Mouse (Mus musculus) MEL (cell line): ENCODE results near the gene Timm29.
"Not testable (repeated sequence)": the region's sequence is repeated elsewhere in the genome, so short reads cannot be mapped to it uniquely, and the experiment has no call there.

ENCODE experiments used
- CHD1 ChIP-seq: IDR thresholded peaks from 2 replicates; pipeline ENCODE4 v1.6.1; 2012; ENCODE audit warnings: low read depth, mild to moderate bottlenecking, inconsistent platforms, low read length, improper control_type of control experiment
- CTCF ChIP-seq, 3 experiments: IDR thresholded peaks in 2 of 3; conservative IDR thresholded peaks in 1 of 3; 2 replicates each; pipeline ENCODE4 v1.5.1; 2011 to 2012; ENCODE audit warnings: low read length in 3 of 3, low read depth in 2 of 3, mild to moderate bottlenecking in 2 of 3, improper control_type of control experiment in 1 of 3, inconsistent platforms in 1 of 3, mixed read lengths in 1 of 3, moderate library complexity in 1 of 3; ENCODE audit not compliant: control insufficient read depth in 1 of 3, insufficient read depth in 1 of 3, poor library complexity in 1 of 3, severe bottlenecking in 1 of 3
- EP300 ChIP-seq, 2 experiments: IDR thresholded peaks; 2 replicates each; pipeline ENCODE4 v1.6.1; 2011; ENCODE audit warnings: improper control_type of control experiment in 2 of 2, low read length in 2 of 2, low read depth in 1 of 2, mild to moderate bottlenecking in 1 of 2
- SMC3 ChIP-seq: IDR thresholded peaks from 2 replicates; pipeline ENCODE4 v1.6.1; 2011; ENCODE audit warnings: low read depth, low read length, improper control_type of control experiment
- USF1 ChIP-seq: IDR thresholded peaks from 2 replicates; pipeline ENCODE4 v1.6.1; 2014; ENCODE audit warnings: low read depth, mild to moderate bottlenecking, inconsistent platforms, low read length, improper control_type of control experiment, moderate library complexity

- not testable (repeated sequence) for TF ChIP-seq SMC3; CTCF (IDR thresholded peaks at IDR 0.05 in 2 of 3, conservative IDR thresholded peaks at IDR 0.05 in 1 of 3; ENCODE audit: control insufficient read depth in 1 of 3, insufficient read depth in 1 of 3, low read depth in 2 of 3, low read length in 3 of 3, poor library complexity in 1 of 3, severe bottlenecking in 1 of 3); USF1; EP300 (IDR thresholded peaks at IDR 0.05; ENCODE audit: low read depth in 1 of 2, low read length in 2 of 2); CHD1
Observed at GRCm38 (mm10) chr9:21594350-21594749, 1.8 kb downstream of the Timm29 start.
